Mouse (Mus musculus) forebrain, embryonic 11.5 days (tissue): ENCODE data around the gene Hspb2. TPM values are rescaled to one million over a fixed set of nuclear protein-coding genes. Genes with fewer than 3 reads are reported as not detected.

Experiments
- ATAC-seq: fragments of 200-750 bp; cut with Nextera tagmentation; replicated peaks from 2 replicates; pipeline ENCODE4 v1.8.0; 2017; ENCODE audit warnings: moderate TSS enrichment; ENCODE audit not compliant: low FRiP score
- DNase-seq: peaks from one replicate; pipeline ENCODE4 v3.0.0-alpha.2; 2017; ENCODE audit warnings: low spot score
- H3K27ac ChIP-seq: fragments of 300-500 bp; sonication (generic); 2 replicates; pipeline ENCODE4 v1.5.1; 2014; ENCODE audit warnings: low read depth, low read length
- H3K27me3 ChIP-seq: fragments of 300-500 bp; sonication (generic); 2 replicates; pipeline ENCODE4 v1.6.1; 2014; ENCODE audit warnings: mild to moderate bottlenecking, low read length, mixed read lengths; ENCODE audit not compliant: control insufficient read depth, insufficient read depth
- H3K36me3 ChIP-seq: fragments of 300-500 bp; sonication (generic); 2 replicates; pipeline ENCODE4 v1.6.1; 2014; ENCODE audit warnings: mild to moderate bottlenecking, low read length, moderate library complexity, mixed read lengths; ENCODE audit not compliant: control insufficient read depth, insufficient read depth
- H3K4me1 ChIP-seq: fragments of 300-500 bp; sonication (generic); replicated peaks from 2 replicates; pipeline ENCODE4 v1.6.1; 2014; ENCODE audit warnings: low read length, mixed read lengths; ENCODE audit not compliant: control insufficient read depth, insufficient read depth
- H3K4me2 ChIP-seq: fragments of 300-500 bp; sonication (generic); 2 replicates; pipeline ENCODE4 v1.6.1; 2014; ENCODE audit warnings: low read depth, mild to moderate bottlenecking, low read length, moderate library complexity, mixed read lengths; ENCODE audit not compliant: severe bottlenecking
- H3K4me3 ChIP-seq: fragments of 300-500 bp; sonication (generic); 2 replicates; pipeline ENCODE4 v1.5.1; 2014; ENCODE audit warnings: low read depth, low read length
- H3K9ac ChIP-seq: fragments of 300-500 bp; sonication (generic); 2 replicates; pipeline ENCODE4 v1.6.1; 2014; ENCODE audit warnings: low read length
- H3K9me3 ChIP-seq: fragments of 300-500 bp; sonication (generic); 2 replicates; pipeline ENCODE4 v1.6.1; 2016; ENCODE audit warnings: low read length, mixed read lengths; ENCODE audit not compliant: control insufficient read depth
- WGBS: fragments of 180-500 bp; shearing (Covaris S2); extraction: QIAGEN DNeasy Blood & Tissue Kit; methylation state at CpG from one replicate; pipeline ENCODE4 v1.1.7; 2014; 5-methylcytosine and 5-hydroxymethylcytosine counted together
- polyA plus RNA-seq: library from polyadenylated mRNA; unstranded; fragments of >200 nt; fragmentation: Nextera tagmentation; extraction: Ambion mirVana; gene quantifications from 2 replicates; pipeline ENCODE4 v1.2.1, GENCODE M21; 2014

The Hspb2 gene
- polyA plus RNA-seq, 1 experiment from 2014 or later = not detected

GRCm38 (mm10) chr9:50774991-50775612 is 22.9 kb upstream of the Hspb2 start, which contains the start of the genes Alg9 and 1110032A03Rik:
Alg9 (plus strand) TSS chr9:50775019.
1110032A03Rik (minus strand) TSS chr9:50775520.
- no peaks in the 10 kb centered on the region for H3K36me3 ChIP-seq
- H3K9ac ChIP-seq = peak within 1 kb of the TSS; percentile 94
- no peaks in the 10 kb centered on the region for H3K9me3 ChIP-seq
- DNase-seq (peak; percentile 93), ATAC-seq (peak; percentile 88)
- no peaks in the 10 kb centered on the region for H3K27me3 ChIP-seq
- peak within 1 kb of the TSS; percentile 91 for H3K4me3 ChIP-seq
- H3K4me1 ChIP-seq = peaks cover 9% of the 10 kb centered on the region; the same call in 1 of the 2 replicates
- peak within 1 kb of the TSS; percentile 88 for H3K4me2 ChIP-seq
- H3K27ac ChIP-seq = peak within 1 kb of the TSS; percentile 70
- WGBS = under 1% methylated on average over 37 of the region's 51 CpGs

- Histone ChIP-seq H3K27me3 (no peaks in the 10 kb centered on the region), H3K36me3 (no peaks in the 10 kb centered on the region), H3K4me3 (no peak overlapping the region), H3K4me1 (peaks cover 9% of the 10 kb centered on the region; the same call in 1 of the 2 replicates), H3K4me2 (no peak overlapping the region), H3K9me3 (no peaks in the 10 kb centered on the region), H3K27ac (no peak overlapping the region), H3K9ac (no peak overlapping the region)
- no peak for ATAC-seq
- no peak for DNase-seq
- 85% methylated on average over 4 of the region's 4 CpGs for WGBS
Observed at GRCm38 (mm10) chr9:50774026-50774462, 21.9 kb upstream of the Hspb2 start.

- peaks cover 8% of the 10 kb centered on the region; the same call in 1 of the 2 replicates for H3K4me1 ChIP-seq
- no peaks in the 10 kb centered on the region for H3K9me3 ChIP-seq
- no peaks in the 10 kb centered on the region for H3K36me3 ChIP-seq
- H3K4me3 ChIP-seq = no peak overlapping the region
- no peak overlapping the region for H3K9ac ChIP-seq
- no peaks in the 10 kb centered on the region for H3K27me3 ChIP-seq
- DNase-seq (no peak), ATAC-seq (no peak)
- WGBS = 92% methylated on average over 2 of the region's 2 CpGs
- no peak overlapping the region for H3K27ac ChIP-seq
- H3K4me2 ChIP-seq = no peak overlapping the region
Observed at GRCm38 (mm10) chr9:50770011-50770410, 17.9 kb upstream of the Hspb2 start.

- Histone ChIP-seq H3K9ac (peak within 1 kb of the TSS; percentile 71), H3K27ac (peak within 1 kb of the TSS; percentile 74), H3K4me1 (peaks cover 2% of the 10 kb centered on the region; the same call in 1 of the 2 replicates), H3K4me2 (peak within 1 kb of the TSS; percentile 69), H3K9me3 (no peaks in the 10 kb centered on the region), H3K36me3 (no peaks in the 10 kb centered on the region), H3K27me3 (no peaks in the 10 kb centered on the region), H3K4me3 (peak within 1 kb of the TSS; percentile 56)
- WGBS = 5% methylated on average over 59 of the region's 59 CpGs
- peak; percentile 99 for DNase-seq
- peak; percentile 96 for ATAC-seq
Observed at GRCm38 (mm10) chr9:50768107-50769002, 16.2 kb upstream of the Hspb2 start, which contains the start of gene Fdxacb1. Fdxacb1 (plus strand) TSS chr9:50768236.

GRCm38 (mm10) chr9:50767531-50768106 is 15.5 kb upstream of the Hspb2 start:
- Histone ChIP-seq H3K4me3 (peak overlapping the region; percentile 56), H3K9ac (peak overlapping the region; percentile 68), H3K4me2 (peak overlapping the region; percentile 69), H3K27ac (no peak overlapping the region), H3K27me3 (no peaks in the 10 kb centered on the region), H3K9me3 (no peaks in the 10 kb centered on the region), H3K4me1 (peaks cover 2% of the 10 kb centered on the region; the same call in 1 of the 2 replicates), H3K36me3 (no peaks in the 10 kb centered on the region)
- DNase-seq (no peak), ATAC-seq (no peak; the same call in 1 of the 2 replicates)
- WGBS = 8% methylated on average over 17 of the region's 17 CpGs

GRCm38 (mm10) chr9:50763331-50763730 is 11.2 kb upstream of the Hspb2 start:
- H3K36me3 ChIP-seq = no peaks in the 10 kb centered on the region
- no peaks in the 10 kb centered on the region for H3K27me3 ChIP-seq
- ATAC-seq (no peak), DNase-seq (no peak)
- H3K4me1 ChIP-seq = no peaks in the 10 kb centered on the region
- no peak overlapping the region for H3K4me2 ChIP-seq
- H3K27ac ChIP-seq = no peak overlapping the region
- H3K4me3 ChIP-seq = no peak overlapping the region
- H3K9me3 ChIP-seq = no peaks in the 10 kb centered on the region
- WGBS = 87% methylated on average over 1 of the region's 1 CpGs
- no peak overlapping the region for H3K9ac ChIP-seq

GRCm38 (mm10) chr9:50761520-50762243 is 9.5 kb upstream of the Hspb2 start:
- no peaks in the 10 kb centered on the region for H3K27me3 ChIP-seq
- no peak for DNase-seq
- no peak overlapping the region for H3K27ac ChIP-seq
- H3K36me3 ChIP-seq = no peaks in the 10 kb centered on the region
- no peak overlapping the region for H3K4me3 ChIP-seq
- ATAC-seq = no peak
- no peak overlapping the region for H3K4me2 ChIP-seq
- H3K4me1 ChIP-seq = no peaks in the 10 kb centered on the region
- no peaks in the 10 kb centered on the region for H3K9me3 ChIP-seq
- no peak overlapping the region for H3K9ac ChIP-seq
- WGBS = 72% methylated on average over 6 of the region's 6 CpGs

GRCm38 (mm10) chr9:50756711-50757110 is 4.6 kb upstream of the Hspb2 start:
- Histone ChIP-seq H3K27me3 (no peaks in the 10 kb centered on the region), H3K9me3 (no peaks in the 10 kb centered on the region), H3K9ac (no peak overlapping the region), H3K36me3 (no peaks in the 10 kb centered on the region), H3K4me3 (no peak overlapping the region), H3K27ac (no peak overlapping the region), H3K4me1 (no peaks in the 10 kb centered on the region), H3K4me2 (no peak overlapping the region)
- DNase-seq = no peak
- 51% methylated on average over 5 of the region's 5 CpGs for WGBS
- ATAC-seq = no peak
